Mouse (Mus musculus) left cerebral cortex, adult 18-20 months (tissue): ENCODE results near the gene Zfp319. TPM values are rescaled to one million over a fixed set of nuclear protein-coding genes. Genes with fewer than 3 reads are reported as not detected.
A peak's percentile ranks its signal among the peaks of the same experiment; 100 is the strongest.

ENCODE experiments used
- DNase-seq, 2 experiments: peaks; one replicate each; pipeline ENCODE4 v3.0.0; 2021 to 2022; ENCODE audit warnings: low spot score in 2 of 2, mixed read lengths in 1 of 2
- total RNA-seq, 2 experiments: library from RNA; stranded (reverse); gene quantifications; 2 replicates each; pipeline ENCODE4 v1.2.3; 2021

Zfp319 gene
- total RNA-seq, 2 experiments from 2014 or later, result 17.2 to 18.3 TPM

GRCm38 (mm10) chr8:95313857-95314256 is 17.9 kb downstream of the Zfp319 start:
- no peak for DNase-seq

GRCm38 (mm10) chr8:95312836-95313235 is 18.9 kb downstream of the Zfp319 start:
- DNase-seq, result no peak

- DNase-seq, result no peak
Observed at GRCm38 (mm10) chr8:95310342-95310970, 21.3 kb downstream of the Zfp319 start, which contains the start of gene Tepp. Tepp (plus strand) TSS chr8:95310566.

- DNase-seq, result no peak
Observed at GRCm38 (mm10) chr8:95306431-95306830, 25.3 kb downstream of the Zfp319 start, which contains the start of gene Cngb1. Cngb1 (minus strand) TSS chr8:95306585.

- DNase-seq, result no peak
Observed at GRCm38 (mm10) chr8:95305526-95305925, 26.2 kb downstream of the Zfp319 start.

- peak in 1 of 2 experiments; percentile 21 for DNase-seq
Observed at GRCm38 (mm10) chr8:95302410-95302809, 29.3 kb downstream of the Zfp319 start.

- no peak for DNase-seq
Observed at GRCm38 (mm10) chr8:95293891-95294290, 37.9 kb downstream of the Zfp319 start.

- DNase-seq, result no peak
Observed at GRCm38 (mm10) chr8:95293172-95293571, 38.6 kb downstream of the Zfp319 start.

- DNase-seq, result no peak
Observed at GRCm38 (mm10) chr8:95289066-95289650, 42.6 kb downstream of the Zfp319 start.

GRCm38 (mm10) chr8:95281493-95281892 is 50.3 kb downstream of the Zfp319 start:
- peak in 1 of 2 experiments; percentile 2 for DNase-seq

Other genes starting within 250 kb of the Zfp319 start
- 10 to 100 TPM; 55.9 to 58.7 TPM for gene Kifc3, start 129.1 kb downstream of the Zfp319 start, total RNA-seq
- gene Cngb1, start 25.4 kb downstream of the Zfp319 start, total RNA-seq, result under 1 TPM; 0.16 to 0.49 TPM
- gene Tepp, start 21.4 kb downstream of the Zfp319 start, total RNA-seq, result not detected
- 10 to 100 TPM; 11.6 to 12.3 TPM for gene Usb1, start 334 bp upstream of the Zfp319 start, total RNA-seq
- 10 to 100 TPM; 12.6 to 15.3 TPM for gene Mmp15, start 20.3 kb upstream of the Zfp319 start, total RNA-seq
- gene Cfap20, start 102.9 kb upstream of the Zfp319 start, total RNA-seq, result 10 to 100 TPM; 58.8 to 60.7 TPM
- gene Csnk2a2, start 158.1 kb upstream of the Zfp319 start, total RNA-seq, result 10 to 100 TPM; 81.8 to 92.0 TPM
- 1 to 10 TPM; 3.3 to 3.4 TPM for gene Ccdc113, start 202.1 kb upstream of the Zfp319 start, total RNA-seq
- not detected for gene Prss54, start 244.4 kb upstream of the Zfp319 start, total RNA-seq